Mouse (Mus musculus): ENCODE results near the gene Pth1r.

- no peak for TF ChIP-seq POLR2A (IDR thresholded peaks at IDR 0.05; ENCODE audit: borderline replicate concordance, extremely low read depth, low read depth, low read length)
- no peak for TF ChIP-seq CTCF (IDR thresholded peaks at IDR 0.05; ENCODE audit: insufficient read depth, low read length)
Measured at GRCm38 (mm10) chr9:110739961-110740360, 7.0 kb downstream of the Pth1r start.

All from lung, adult 2 months (tissue).